Mouse (Mus musculus) midbrain, embryonic 12.5 days (tissue): Measurements from ENCODE around the gene Ank3. TPM values are rescaled to one million over a fixed set of nuclear protein-coding genes. Genes with fewer than 3 reads are reported as not detected.

Experiments used
- ATAC-seq: fragments of 200-750 bp; cut with Nextera tagmentation; 2 replicates; pipeline ENCODE4 v1.8.0; 2017; ENCODE audit warnings: low read depth, moderate TSS enrichment, moderate library complexity; ENCODE audit not compliant: low FRiP score
- H3K27ac ChIP-seq: fragments of 300-500 bp; sonication (generic); replicated peaks from 2 replicates; pipeline ENCODE4 v1.5.1; 2016; ENCODE audit warnings: mild to moderate bottlenecking
- H3K27me3 ChIP-seq: fragments of 300-500 bp; sonication (generic); 2 replicates; pipeline ENCODE4 v1.6.1; 2016; ENCODE audit warnings: mild to moderate bottlenecking
- H3K36me3 ChIP-seq: fragments of 300-500 bp; sonication (generic); 2 replicates; pipeline ENCODE4 v1.6.1; 2016
- H3K4me1 ChIP-seq: fragments of 300-500 bp; sonication (generic); 2 replicates; pipeline ENCODE4 v1.6.1; 2016
- H3K4me2 ChIP-seq: fragments of 300-500 bp; sonication (generic); replicated peaks from 2 replicates; pipeline ENCODE4 v1.6.1; 2016; ENCODE audit warnings: mild to moderate bottlenecking, moderate library complexity
- H3K4me3 ChIP-seq: fragments of 300-500 bp; sonication (generic); 2 replicates; pipeline ENCODE4 v1.5.1; 2016; ENCODE audit warnings: mild to moderate bottlenecking
- H3K9ac ChIP-seq: fragments of 300-500 bp; sonication (generic); replicated peaks from 2 replicates; pipeline ENCODE4 v1.6.1; 2016; ENCODE audit warnings: mild to moderate bottlenecking, moderate library complexity
- H3K9me3 ChIP-seq: fragments of 300-500 bp; sonication (generic); 2 replicates; pipeline ENCODE4 v1.6.1; 2016; ENCODE audit warnings: mild to moderate bottlenecking
- WGBS: fragments of 180-500 bp; shearing (Covaris S2); methylation state at CpG from one replicate; pipeline ENCODE4 v1.1.7; 2016; 5-methylcytosine and 5-hydroxymethylcytosine counted together
- polyA plus RNA-seq: library from polyadenylated mRNA; unstranded; fragments of >200 nt; fragmentation: Nextera tagmentation; extraction: Ambion mirVana; gene quantifications from 2 replicates; pipeline ENCODE4 v1.2.1, GENCODE M21; 2016

Ank3 gene
- polyA plus RNA-seq, 1 experiment from 2014 or later = 86.9 TPM

GRCm38 (mm10) chr10:70060021-70060688, 661.6 kb downstream of the Ank3 start:
- Histone ChIP-seq H3K36me3 (no peaks in the 10 kb centered on the region), H3K27me3 (no peaks in the 10 kb centered on the region), H3K4me2 (no peak overlapping the region), H3K9me3 (no peaks in the 10 kb centered on the region), H3K27ac (no peak overlapping the region), H3K4me3 (no peak overlapping the region), H3K9ac (no peak overlapping the region), H3K4me1 (no peaks in the 10 kb centered on the region)
- 84% methylated on average over 19 of the region's 19 CpGs for WGBS
- ATAC-seq = no peak

GRCm38 (mm10) chr10:70060689-70061081, 662.1 kb downstream of the Ank3 start:
- Histone ChIP-seq H3K27me3 (no peaks in the 10 kb centered on the region), H3K4me3 (no peak overlapping the region), H3K4me2 (no peak overlapping the region), H3K9me3 (no peaks in the 10 kb centered on the region), H3K4me1 (no peaks in the 10 kb centered on the region), H3K9ac (no peak overlapping the region), H3K27ac (no peak overlapping the region), H3K36me3 (no peaks in the 10 kb centered on the region)
- no peak for ATAC-seq
- WGBS = 45% methylated on average over 10 of the region's 10 CpGs

- no peaks in the 10 kb centered on the region; the same call in 1 of the 2 replicates for H3K4me1 ChIP-seq
- no peak overlapping the region for H3K27ac ChIP-seq
- no peak for ATAC-seq
- H3K4me3 ChIP-seq = no peak overlapping the region
- no peaks in the 10 kb centered on the region for H3K9me3 ChIP-seq
- H3K27me3 ChIP-seq = no peaks in the 10 kb centered on the region
- no peak overlapping the region for H3K4me2 ChIP-seq
- WGBS = 95% methylated on average over 6 of the region's 6 CpGs
- H3K36me3 ChIP-seq = no peaks in the 10 kb centered on the region
- H3K9ac ChIP-seq = no peak overlapping the region
These were observed 665.4 kb downstream of the Ank3 start for GRCm38 (mm10) chr10:70063881-70064555.

- ATAC-seq = no peak
- no peaks in the 10 kb centered on the region; the same call in 1 of the 2 replicates for H3K4me1 ChIP-seq
- WGBS = 87% methylated on average over 3 of the region's 3 CpGs
These were observed 666.6 kb downstream of the Ank3 start for GRCm38 (mm10) chr10:70065191-70065590.

GRCm38 (mm10) chr10:70066497-70067168, 668.1 kb downstream of the Ank3 start:
- H3K27me3 ChIP-seq = no peaks in the 10 kb centered on the region
- WGBS = 41% methylated on average over 8 of the region's 8 CpGs
- H3K27ac ChIP-seq = no peak overlapping the region

More at GRCm38 (mm10) chr10:70065191-70065590, 666.6 kb downstream of the Ank3 start:
- Histone ChIP-seq H3K27me3 (no peaks in the 10 kb centered on the region), H3K36me3 (no peaks in the 10 kb centered on the region), H3K27ac (no peak overlapping the region), H3K4me2 (no peak overlapping the region), H3K9ac (no peak overlapping the region), H3K4me3 (no peak overlapping the region), H3K9me3 (no peaks in the 10 kb centered on the region)

DNA sequence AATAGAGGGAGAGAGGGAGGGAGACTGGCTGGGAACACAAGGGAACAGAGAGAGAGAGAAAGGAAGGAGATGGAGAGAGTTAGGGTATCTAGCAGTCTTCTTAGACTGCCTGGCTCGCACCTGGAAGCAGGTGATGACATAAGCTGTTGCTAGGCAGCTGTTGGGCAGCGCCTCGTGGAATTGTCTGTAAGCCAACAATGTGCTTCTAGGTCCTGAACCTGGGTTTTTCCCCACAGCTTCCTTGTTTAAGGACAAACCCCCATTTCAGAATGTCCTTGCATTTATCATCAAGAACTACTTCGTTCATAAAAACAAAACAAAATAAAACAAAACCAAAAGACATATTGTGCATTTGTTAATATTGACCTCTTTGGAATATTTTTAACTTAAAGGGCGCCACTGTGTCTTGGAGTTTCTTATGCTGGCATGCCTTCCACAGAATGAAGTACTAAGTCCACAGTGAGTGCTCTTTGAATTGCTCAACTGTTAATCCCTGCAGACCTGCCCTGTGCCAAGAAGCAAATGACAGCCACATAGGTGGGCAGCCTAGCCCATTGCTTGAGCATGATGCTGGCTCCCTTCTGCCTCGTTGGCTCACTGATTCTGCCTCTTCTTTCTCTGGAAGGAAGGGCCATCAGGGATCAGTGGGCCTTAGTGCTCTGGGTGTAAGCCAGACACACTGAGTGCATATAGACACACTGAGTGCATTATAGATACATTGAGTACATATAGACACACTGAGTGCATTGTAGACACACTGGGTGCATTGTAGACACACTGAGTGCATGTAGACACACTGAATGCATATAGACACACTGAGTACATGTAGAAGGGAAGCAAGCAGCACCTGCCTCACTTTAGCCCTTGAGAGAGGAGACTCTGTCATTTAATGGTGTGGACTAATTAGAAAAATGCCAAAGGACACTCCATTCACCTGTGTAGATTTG, 668.9 kb downstream of the Ank3 start:
- Histone ChIP-seq H3K9me3 (no peaks in the 10 kb centered on the region), H3K4me1 (no peaks in the 10 kb centered on the region; the same call in 1 of the 2 replicates), H3K4me3 (no peak overlapping the region), H3K4me2 (no peak overlapping the region), H3K9ac (no peak overlapping the region), H3K36me3 (no peaks in the 10 kb centered on the region), H3K27me3 (no peaks in the 10 kb centered on the region), H3K27ac (no peak overlapping the region)
- ATAC-seq = no peak
- 67% methylated on average over 6 of the region's 6 CpGs for WGBS

More at GRCm38 (mm10) chr10:70066497-70067168, 668.1 kb downstream of the Ank3 start:
- ATAC-seq = 0 out of 2 replicates have a peak, but pooled peaks have one; percentile 38
- H3K9ac ChIP-seq = no peak overlapping the region
- H3K4me2 ChIP-seq = no peak overlapping the region
- H3K4me3 ChIP-seq = no peak overlapping the region
- no peaks in the 10 kb centered on the region; the same call in 1 of the 2 replicates for H3K4me1 ChIP-seq
- H3K36me3 ChIP-seq = no peaks in the 10 kb centered on the region
- no peaks in the 10 kb centered on the region for H3K9me3 ChIP-seq

GRCm38 (mm10) chr10:70069321-70069720, 670.7 kb downstream of the Ank3 start:
- H3K4me3 ChIP-seq = no peak overlapping the region
- no peaks in the 10 kb centered on the region for H3K27me3 ChIP-seq
- no peaks in the 10 kb centered on the region for H3K9me3 ChIP-seq
- H3K36me3 ChIP-seq = no peaks in the 10 kb centered on the region
- no peaks in the 10 kb centered on the region; the same call in 1 of the 2 replicates for H3K4me1 ChIP-seq
- 56% methylated on average over 6 of the region's 6 CpGs for WGBS
- H3K4me2 ChIP-seq = no peak overlapping the region
- H3K9ac ChIP-seq = no peak overlapping the region
- H3K27ac ChIP-seq = no peak overlapping the region
- no peak for ATAC-seq

GRCm38 (mm10) chr10:70071334-70071733, 672.8 kb downstream of the Ank3 start:
- 89% methylated on average over 4 of the region's 4 CpGs for WGBS
- Histone ChIP-seq H3K27ac (no peak overlapping the region), H3K27me3 (no peaks in the 10 kb centered on the region), H3K4me3 (no peak overlapping the region), H3K9ac (no peak overlapping the region), H3K4me1 (no peaks in the 10 kb centered on the region; the same call in 1 of the 2 replicates), H3K4me2 (no peak overlapping the region), H3K9me3 (no peaks in the 10 kb centered on the region), H3K36me3 (no peaks in the 10 kb centered on the region)
- no peak for ATAC-seq

Other genes with a start within 250 kb of the Ank3 start
- gene Rhobtb1, start 247.3 kb upstream of the Ank3 start, polyA plus RNA-seq = 20.4 and 21.3 TPM in 2 replicates
- gene A930033H14Rik, start 185.7 kb upstream of the Ank3 start, polyA plus RNA-seq = 1.1 and 1.3 TPM in 2 replicates
- 288 and 297 TPM in 2 replicates for gene Cdk1, start 45.8 kb upstream of the Ank3 start, polyA plus RNA-seq